Mouse (Mus musculus) heart, adult 11 months (tissue): ENCODE measurements around the gene Aspg.

Experiments used
- DNase-seq: peaks from one replicate; pipeline ENCODE4 v3.0.0; 2022

The Aspg gene

DNA sequence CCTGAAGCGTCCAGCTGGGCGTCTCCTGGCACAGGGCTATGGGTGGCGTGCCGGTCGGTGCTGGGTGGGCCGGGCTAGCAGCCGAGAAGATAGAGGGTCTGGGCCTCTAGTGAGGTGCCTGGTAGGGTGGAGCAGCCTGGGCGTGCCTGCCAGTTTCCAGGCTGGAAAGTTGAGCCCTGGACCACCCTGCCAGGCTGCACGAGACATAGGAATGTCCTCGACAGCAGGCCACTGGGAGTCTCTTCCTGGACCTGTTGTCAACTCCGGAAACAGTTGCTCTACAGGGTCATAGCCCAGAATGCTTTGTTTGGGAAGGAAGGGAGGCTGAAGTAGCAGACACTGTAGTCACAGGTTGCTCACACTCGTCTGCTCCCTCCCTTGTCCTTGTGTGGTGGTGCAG lies 47.1 kb downstream of the Aspg start:
- peak; percentile 97 for DNase-seq

DNA sequence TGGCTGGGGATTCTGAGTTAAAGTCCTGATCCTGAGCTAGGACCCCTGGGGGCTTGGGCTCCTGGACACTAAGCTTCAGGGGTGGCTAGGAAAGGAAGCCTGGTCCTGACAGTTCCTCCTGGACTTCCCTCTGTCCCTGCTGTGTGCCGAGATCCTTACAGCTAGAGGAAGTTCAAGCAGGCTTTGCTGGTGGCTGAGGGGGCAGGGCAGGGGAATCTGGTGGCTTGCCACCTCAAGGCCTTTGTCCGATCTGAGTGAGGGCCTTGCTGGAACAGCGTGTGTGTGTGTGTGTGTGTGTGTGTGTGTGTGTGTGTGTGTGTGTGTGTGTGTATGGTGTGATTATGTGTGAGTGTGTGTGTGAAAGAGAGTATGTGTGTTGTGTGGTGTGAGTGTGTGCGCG lies 48.0 kb downstream of the Aspg start:
- peak; percentile 90 for DNase-seq

GRCm38 (mm10) chr12:112155218-112156051 lies 49.0 kb downstream of the Aspg start:
- peak; percentile 97 for DNase-seq

- no peak for DNase-seq
Observed at GRCm38 (mm10) chr12:112156804-112157203, 50.3 kb downstream of the Aspg start.

DNA sequence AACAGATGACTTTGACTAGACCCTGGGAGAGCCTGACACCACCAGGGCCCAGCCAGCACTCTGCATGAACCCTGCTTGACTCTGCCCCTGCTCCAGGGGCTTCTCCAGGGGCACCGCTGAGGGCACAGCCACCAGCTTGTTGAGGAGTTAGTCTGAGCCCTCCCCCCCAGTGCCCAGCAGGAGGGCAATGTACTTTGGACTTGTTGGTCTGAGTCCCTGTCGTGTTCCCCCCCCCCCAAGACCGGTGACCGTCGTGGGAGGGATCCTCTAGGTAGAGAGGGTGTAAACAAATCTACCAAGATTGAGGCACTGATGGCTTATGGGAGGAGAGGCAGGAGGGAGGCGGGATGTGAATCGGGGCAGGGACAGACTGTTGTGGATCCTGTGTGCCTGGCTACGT lies 51.8 kb downstream of the Aspg start:
- DNase-seq, result no peak

DNA sequence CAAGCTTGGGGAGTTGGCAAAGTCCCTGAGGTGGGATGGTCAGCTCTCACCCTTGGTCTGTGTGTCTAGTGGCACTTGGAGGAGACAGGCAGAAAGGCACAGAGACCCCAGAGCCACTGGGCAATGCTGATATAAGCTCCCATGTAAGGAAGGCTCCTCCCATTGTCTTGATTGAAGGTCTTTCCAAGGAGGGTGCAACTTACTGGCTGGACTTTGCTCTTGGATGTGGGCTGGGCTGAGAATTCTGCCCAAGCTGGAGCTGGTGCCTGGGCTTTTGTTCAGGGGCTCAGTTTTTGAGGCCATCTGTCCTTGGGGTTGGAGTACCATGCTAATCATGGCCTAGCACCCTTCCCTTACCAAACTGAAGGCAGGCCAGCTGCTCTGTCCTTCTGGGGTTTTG lies 52.3 kb downstream of the Aspg start:
- no peak for DNase-seq

- no peak for DNase-seq
Observed at GRCm38 (mm10) chr12:112163981-112164839, 57.7 kb downstream of the Aspg start.

GRCm38 (mm10) chr12:112164840-112165219 lies 58.4 kb downstream of the Aspg start:
- no peak for DNase-seq

- DNase-seq, result peak; percentile 99
Observed at GRCm38 (mm10) chr12:112169240-112169639, 62.8 kb downstream of the Aspg start.

DNA sequence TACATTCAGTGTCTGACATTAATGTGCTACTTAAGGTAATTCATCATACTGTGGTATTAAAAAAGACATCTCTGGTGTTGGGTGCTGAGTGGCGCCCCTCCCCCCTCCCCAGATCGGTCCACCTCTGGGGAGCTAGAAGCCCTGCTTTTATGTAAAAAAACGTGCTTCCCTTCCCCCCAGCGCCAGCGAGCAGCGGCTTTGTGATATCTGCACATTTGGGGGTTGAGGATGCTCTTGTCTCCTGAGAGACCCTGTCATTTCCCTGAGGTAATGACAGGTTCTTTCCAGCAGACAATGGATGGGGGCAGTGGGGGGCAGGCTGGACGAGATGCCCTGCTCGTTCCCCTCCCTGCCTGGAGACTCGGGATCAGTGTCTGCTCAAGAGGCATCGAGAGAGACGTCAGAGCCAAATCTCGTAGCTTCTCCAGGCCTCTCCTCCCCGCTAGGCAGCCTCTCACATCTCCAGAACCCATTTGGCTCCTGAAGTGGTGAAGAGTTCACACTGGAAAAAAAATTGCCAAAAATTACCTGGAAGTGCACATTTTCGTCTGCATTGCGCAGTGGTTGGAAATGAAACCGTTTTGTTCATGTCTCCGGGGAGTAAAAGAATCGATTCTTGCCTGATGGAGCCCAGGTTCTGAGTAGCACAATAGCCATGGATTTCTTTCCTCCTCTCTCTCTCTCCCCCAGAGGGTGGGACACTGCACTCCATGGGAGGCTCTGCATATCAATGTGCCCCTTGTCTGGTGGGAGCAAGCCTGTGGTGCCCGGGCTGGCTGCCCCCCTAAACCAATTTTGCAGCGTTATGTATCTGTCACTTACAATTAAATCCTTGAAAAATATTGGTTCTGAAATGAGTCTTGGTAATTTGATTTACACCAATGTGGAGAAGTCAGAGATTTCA lies 64.4 kb downstream of the Aspg start:
- no peak for DNase-seq

DNA sequence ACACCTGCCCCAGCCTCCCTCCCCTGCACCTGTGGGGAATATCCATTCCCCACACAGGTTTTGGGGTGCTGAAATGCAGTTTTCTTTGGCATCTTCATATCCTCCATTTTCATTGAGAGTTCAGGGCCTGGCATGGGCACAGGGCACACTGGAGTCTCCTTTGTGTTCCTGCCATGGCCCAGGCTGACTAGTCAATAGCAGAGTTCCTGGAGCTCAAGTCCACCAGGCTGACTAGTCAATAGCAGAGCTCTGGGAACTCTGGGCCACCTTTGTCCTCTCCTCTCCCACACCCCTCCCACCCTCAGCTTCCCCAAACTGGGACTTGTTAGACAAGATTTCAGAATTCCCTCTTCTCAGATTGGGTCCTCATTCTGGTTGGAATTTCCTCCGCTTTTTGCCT lies 65.2 kb downstream of the Aspg start:
- DNase-seq, result no peak

- no peak for DNase-seq
Observed at GRCm38 (mm10) chr12:112172214-112172613, 65.7 kb downstream of the Aspg start.
